Mouse (Mus musculus) adrenal gland, postnatal 14 days (tissue): ENCODE data around the gene Ect2l. TPM values are rescaled to one million over a fixed set of nuclear protein-coding genes. Genes with fewer than 3 reads are reported as not detected.

Source experiments
- total RNA-seq: library from RNA; stranded (reverse); gene quantifications from 2 replicates; pipeline ENCODE4 v1.2.3, GENCODE M21; 2021

Ect2l gene
- total RNA-seq, 1 experiment from 2014 or later: not detected

Other genes starting within 250 kb of the Ect2l start
- 30.6 and 37.8 TPM in 2 replicates for gene Abracl, start 187.6 kb downstream of the Ect2l start, total RNA-seq
- gene Reps1, start 155.0 kb downstream of the Ect2l start, total RNA-seq: 31.1 and 35.7 TPM in 2 replicates
- 8.1 and 9.8 TPM in 2 replicates for gene Ccdc28a, start 24.1 kb upstream of the Ect2l start, total RNA-seq
- gene Nhsl1, start 108.1 kb upstream of the Ect2l start, total RNA-seq: 6.5 and 6.6 TPM in 2 replicates